Mouse (Mus musculus): ENCODE results near the gene Mcoln2.

- TF ChIP-seq EP300 (IDR thresholded peaks at IDR 0.05; ENCODE audit: low read depth) (no peak), CTCF (IDR thresholded peaks at IDR 0.05; ENCODE audit: low read depth) (no peak)
Observed at GRCm38 (mm10) chr3:146151755-146152154, 2.1 kb downstream of the Mcoln2 start.

Data from liver, postnatal 0 days (tissue).